Mouse (Mus musculus) large intestine, adult 2 months (tissue): Measurements from ENCODE around the gene Astn2. TPM values are rescaled to one million over a fixed set of nuclear protein-coding genes. Genes with fewer than 3 reads are reported as not detected.

Experiments
- DNase-seq: peaks from one replicate; pipeline ENCODE4 v3.0.0-alpha.2; 2012; ENCODE audit warnings: low read depth, low spot score
- WGBS: fragments of 180-500 bp; shearing (Covaris S2); methylation state at CpG from one replicate; pipeline ENCODE4 v1.1.7; 2018; 5-methylcytosine and 5-hydroxymethylcytosine counted together
- polyA plus RNA-seq: library from polyadenylated mRNA; depleted of rRNA; stranded (reverse); fragments of >200 nt; gene quantifications from 2 replicates; pipeline ENCODE4 v1.2.3, GENCODE M21; 2012

The Astn2 gene
- polyA plus RNA-seq, 1 experiment: 0.55 TPM

DNA sequence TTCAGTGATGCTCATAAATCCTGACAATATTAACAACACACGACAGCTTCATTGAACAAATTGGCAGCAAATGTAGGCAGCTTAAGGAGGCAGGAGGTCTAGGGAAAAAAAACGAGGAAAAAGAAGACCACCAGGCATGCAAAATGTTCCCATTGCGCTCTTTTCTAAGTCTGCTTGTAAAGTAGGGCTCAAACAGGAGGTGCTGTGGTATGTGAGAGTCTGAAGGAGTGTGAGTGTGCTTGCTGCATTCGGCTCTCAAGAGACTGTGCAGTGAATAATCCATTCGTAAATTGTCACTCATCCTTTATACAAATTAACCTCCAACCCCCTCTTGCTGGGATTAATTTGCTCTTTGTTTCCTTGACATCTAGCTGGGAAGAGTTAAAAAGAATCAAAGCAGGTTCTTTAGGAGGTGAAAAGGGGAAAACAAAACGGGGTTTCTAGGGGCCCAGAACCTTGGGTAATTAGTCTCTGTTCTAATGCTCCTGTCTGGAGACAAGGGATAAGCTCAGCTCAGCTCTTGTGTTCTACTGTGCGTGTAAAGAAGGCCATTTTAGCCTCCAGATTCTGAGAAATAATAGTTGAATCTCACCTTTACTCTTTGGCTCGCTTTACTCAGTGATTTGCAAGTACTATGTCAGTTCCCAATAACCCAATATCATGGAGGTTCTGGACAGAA, 89.5 kb downstream of the Astn2 start:
- 35% methylated on average over 8 of the region's 8 CpGs for WGBS
- no peak for DNase-seq

DNA sequence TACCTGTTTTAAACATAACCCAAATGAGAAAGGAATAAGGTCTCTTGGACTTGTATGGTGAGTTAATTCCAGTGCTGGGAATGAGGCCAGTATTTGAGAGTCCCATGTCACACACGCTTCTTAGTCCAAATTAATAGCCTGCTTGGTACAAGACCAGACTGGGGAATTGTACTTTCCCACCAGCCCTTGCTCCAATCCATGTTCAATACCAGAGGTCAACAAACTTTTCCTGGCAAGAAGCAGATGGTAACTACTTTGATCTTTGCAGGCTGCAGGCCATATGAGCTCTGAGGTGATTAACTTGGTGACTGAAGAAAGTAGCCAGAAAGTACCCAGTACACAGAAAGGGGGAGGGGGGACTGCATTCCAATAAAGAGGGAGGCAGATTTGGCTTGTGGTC, 91.7 kb downstream of the Astn2 start:
- 67% methylated on average over 1 of the region's 1 CpGs for WGBS
- no peak for DNase-seq

DNA sequence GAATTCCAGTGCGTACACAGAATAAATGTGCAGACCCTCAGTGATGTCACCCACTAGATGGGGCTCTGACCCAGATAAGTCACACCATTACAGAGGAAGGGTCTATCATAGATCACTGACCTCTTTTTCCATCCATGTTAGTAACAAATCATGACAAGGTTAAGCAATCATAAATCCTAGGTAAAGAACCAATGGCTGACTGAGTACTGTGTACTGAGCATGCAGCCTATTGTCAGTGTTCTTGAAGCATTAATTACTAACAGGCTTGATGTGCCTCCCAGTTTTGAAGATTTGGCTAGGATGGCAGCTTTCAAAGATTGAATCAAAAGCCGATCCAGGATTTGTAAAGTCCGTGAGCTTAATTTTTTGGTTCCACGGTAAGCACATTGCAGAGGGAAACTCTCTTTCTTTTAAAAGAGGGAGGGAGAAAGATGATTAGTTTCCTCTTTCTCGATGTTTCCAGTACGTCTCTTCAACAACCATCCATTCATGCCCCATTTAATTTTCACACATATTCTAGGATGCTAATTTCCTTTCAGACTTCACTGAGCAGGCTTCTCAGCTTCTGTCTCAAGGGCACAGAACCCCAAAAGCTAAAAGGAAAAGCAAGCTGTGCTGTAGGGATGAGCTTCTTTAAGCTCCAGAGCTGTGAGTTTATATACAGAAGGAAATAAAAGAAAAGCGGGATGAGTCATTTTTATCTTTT, 93.9 kb downstream of the Astn2 start:
- no peak for DNase-seq
- 87% methylated on average over 7 of the region's 7 CpGs for WGBS

DNA sequence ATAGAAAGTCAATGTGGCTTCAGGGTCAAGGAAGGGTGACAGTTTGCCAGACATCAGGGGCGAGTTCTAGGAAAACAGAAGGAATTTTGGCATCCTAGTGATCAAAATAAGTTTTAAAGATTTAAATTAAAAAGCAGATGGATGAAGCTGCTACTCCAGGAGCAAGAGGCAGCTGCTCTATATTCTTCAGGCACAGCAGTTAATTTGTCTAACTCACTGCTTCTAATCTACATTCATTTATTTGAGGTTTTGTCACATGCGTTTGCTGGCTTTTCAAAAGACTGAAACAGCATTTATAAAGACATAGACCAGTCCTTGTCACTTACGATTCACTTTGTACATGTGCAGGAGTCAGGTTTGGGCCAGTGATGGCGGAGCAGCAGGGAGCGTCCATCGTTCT, 98.0 kb downstream of the Astn2 start:
- DNase-seq: no peak
- WGBS: 76% methylated on average over 6 of the region's 6 CpGs

DNA sequence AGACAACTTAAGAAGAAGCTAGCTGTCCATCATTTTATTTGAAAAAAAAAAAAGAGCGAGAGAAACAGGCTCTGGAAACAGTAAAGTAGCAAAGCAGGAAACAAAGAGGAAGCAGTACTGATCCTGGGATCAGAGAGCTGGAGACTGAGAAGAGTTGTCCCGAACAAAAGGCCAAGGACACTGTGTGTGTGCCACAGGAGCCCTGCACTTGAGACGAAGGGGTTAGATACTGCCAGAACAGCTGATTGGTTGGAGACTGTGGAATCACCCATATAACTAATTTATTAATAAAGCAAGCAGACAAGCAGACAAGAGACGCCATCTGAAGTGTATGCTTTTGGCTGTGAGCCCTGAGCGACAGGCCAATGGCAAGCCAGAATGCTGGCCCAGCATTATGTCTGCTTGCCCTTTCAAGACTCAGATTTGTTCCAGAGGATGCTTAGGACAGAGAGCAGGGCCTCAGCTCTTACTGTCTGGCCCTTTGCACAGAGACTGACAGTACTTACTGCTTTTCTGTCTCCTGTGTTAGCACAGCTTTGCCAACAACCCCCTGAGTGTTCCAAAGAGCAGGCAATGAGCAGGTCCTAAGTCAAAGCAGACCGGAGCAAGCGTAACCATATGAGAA, 101.6 kb downstream of the Astn2 start:
- DNase-seq: no peak
- 69% methylated on average over 7 of the region's 7 CpGs for WGBS

DNA sequence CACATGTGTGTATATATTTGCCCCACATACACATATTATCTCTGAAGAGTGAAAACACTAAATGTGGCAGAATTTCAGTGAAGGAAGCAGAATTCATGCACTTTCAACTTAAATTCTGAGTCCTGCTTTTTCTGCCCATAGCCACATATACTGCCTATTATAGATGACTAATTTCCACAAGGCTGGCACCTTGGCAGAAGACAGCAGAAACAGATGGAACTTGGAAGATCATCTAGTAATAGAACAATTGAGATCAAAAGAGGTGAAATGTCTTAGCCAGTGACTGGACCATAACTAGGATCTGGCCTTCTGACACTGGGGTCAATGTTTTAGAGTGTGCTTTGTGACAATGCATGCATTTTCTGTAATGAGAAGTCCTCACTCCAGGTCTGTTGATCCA, 119.4 kb downstream of the Astn2 start:
- no peak for DNase-seq

DNA sequence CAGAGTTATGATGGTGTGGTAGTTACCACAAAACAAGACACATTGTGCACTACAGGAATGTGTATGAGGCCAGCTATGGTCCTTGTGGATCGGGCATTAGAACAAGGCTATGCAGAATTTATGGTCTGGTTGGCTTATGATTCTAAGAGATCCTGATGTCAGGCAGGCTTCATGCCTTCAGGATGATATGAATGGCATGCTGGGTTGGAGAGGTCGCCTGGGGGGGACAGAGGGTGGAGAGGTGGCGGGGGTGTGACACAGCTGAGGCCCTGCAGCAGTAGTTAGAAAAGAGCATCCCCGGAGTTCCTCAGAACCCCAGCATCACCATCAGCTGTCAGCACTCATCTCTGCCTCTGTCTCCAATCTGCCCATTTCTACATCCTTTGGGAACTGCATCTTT, 128.3 kb downstream of the Astn2 start:
- no peak for DNase-seq
- WGBS: 72% methylated on average over 4 of the region's 4 CpGs

DNA sequence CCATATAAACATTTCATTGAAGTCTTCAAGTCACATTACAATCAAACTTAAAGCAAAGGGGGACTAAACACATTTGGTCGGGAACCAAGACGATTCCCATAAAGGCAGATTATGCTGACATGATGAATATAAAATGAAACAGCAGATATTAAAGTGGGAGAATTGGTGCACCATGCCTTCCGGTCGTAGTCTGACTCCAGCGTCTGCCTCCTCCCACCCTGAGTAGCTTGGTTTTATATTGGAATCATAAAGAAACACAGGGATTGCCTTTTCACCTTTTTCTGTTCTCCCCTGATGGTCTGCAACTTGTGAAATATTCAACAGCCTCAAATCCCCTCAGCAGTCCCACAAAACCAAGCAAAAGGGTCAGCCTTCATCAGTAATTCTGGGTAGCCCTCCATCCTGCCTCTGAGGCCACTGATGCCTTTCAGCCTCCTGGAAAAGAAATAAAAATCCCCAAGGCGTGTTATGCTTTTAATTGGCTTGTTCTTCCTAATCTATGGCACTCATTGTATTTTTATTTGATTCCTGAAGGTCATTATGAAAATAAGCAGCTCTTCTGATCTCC, 132.8 kb downstream of the Astn2 start:
- WGBS: 74% methylated on average over 6 of the region's 6 CpGs
- DNase-seq: no peak

DNA sequence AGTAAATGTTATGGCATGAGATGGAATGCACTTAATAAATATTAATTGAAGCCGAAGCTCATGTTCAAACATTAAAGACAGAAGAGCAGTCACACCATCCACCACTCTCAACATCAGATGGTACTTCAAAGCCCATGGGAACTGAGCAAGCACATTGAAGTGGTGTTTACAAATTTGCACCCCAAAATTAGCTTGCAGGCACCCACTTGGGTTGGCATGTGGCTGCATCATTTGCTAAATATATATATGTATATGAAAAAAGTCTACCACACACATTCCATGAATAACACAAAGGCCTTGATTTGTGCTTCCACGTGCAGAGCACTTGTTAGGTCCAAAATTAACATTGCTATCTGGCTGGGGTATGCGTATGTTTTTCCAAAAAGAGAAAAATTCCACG, 140.4 kb downstream of the Astn2 start:
- DNase-seq: no peak
- WGBS: 75% methylated on average over 4 of the region's 4 CpGs

DNA sequence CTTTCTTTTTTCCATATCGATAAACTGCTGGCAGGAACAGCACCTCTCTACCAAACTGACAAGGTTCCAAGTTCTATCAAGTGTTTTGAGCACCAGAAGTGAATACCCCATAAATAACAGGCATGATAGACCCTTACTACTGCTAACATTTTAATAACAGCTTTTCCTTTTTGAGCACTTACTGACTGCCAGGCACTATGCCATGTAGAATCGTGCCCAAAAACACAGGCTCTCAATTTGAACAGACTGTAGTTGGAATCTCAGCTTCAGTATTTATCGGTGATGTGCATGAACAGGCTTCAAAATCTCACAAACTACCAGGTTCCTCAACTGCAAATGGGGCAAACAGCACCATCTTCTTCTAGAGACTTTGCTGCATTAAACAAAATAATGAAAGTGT, 143.1 kb downstream of the Astn2 start:
- WGBS: 85% methylated on average over 3 of the region's 3 CpGs

DNA sequence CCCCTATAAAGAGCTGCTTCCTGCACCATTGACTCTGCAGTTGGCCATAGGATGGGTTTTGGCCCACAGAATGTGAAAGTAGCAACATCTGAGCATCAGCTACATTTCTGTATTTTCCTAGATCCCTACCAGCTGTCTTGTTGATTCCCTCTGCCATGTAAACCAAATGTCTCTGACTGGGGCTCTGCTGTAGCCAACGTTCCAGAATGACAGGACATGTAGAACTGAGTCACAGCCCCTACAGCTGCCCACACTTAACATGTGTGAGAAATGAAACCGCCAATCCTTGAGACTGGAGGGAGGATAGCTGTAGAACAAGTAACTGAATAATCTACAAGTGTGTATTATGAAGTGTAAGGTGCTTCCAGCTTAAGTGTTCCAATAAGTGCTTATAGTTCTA, 145.5 kb downstream of the Astn2 start:
- DNase-seq: no peak
- 72% methylated on average over 2 of the region's 2 CpGs for WGBS

More for the DNA sequence above, 143.1 kb downstream of the Astn2 start:
- no peak for DNase-seq

DNA sequence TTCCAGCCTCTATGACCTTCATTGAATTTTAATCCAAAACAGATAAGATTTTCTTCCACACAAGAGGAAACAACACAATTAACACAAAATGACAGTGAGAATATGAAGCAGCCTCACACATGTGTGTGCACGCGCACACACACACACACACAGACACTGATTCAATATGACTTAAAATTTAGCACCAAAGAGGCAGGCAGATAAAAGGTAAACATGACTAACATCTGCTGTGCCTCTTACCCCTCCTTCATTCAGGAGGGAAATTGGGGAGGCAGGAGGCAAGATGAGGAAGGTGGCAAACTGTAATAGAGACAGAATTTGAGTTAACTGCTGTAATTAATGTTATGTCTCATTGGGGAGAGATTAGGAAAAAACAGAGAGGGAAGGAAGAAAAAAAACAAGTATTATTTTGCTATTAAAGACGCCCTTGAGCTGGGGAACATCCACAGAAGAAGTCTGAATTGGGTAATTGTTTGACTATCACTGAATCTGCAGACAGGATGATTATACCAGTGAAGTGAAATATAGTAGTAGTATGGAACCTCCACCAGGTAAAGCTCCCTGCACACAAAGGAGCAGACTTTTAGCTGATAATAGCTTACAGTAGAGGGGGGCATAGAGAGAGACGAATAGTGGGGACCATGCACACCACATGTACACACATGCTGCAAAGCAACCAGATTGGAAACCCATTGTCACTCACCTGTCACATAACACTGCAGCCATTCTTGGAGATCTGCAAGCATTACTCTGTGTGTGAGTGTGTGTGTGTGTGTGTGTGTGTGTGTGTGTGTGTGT, 149.5 kb downstream of the Astn2 start:
- no peak for DNase-seq
- WGBS: 76% methylated on average over 4 of the region's 4 CpGs

DNA sequence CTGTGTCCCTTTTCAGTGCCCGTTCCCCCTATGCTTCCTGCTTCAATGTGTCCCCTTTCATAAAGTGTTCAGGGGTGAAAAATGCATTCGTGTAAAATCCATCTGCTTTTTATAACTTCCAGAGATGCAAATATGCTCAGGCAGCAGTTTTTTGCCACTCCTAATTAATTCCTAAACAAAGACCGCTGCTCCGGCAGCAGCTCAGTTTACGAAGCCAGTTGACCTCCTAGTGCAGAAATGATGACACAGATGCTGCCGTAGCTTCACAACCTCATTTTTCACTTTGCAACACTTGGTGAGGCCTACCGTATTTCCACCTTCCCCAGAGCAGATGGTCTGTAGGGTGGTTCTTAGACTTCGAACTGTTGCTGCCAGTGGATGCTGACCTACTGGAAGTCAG, 155.9 kb downstream of the Astn2 start:
- 73% methylated on average over 8 of the region's 8 CpGs for WGBS
- DNase-seq: no peak

DNA sequence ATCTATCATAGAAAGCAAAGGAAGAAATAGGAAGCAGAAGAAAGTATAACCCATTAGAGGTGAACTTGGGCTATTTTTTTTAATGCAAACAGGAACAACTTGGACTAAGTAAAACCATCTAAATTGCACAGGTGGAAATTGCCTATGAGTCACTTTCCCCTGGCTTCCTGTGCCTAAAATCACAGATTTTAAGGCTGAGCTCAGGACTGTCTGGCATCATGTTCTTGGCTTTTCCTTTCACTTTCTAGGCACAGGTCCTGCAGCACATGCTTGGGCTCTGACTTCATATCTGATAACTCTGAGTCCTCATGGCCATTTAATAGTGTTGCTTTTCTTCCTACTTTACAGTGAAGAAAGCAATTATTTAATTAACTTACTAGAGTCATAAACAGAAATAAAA, 161.7 kb downstream of the Astn2 start:
- no peak for DNase-seq

DNA sequence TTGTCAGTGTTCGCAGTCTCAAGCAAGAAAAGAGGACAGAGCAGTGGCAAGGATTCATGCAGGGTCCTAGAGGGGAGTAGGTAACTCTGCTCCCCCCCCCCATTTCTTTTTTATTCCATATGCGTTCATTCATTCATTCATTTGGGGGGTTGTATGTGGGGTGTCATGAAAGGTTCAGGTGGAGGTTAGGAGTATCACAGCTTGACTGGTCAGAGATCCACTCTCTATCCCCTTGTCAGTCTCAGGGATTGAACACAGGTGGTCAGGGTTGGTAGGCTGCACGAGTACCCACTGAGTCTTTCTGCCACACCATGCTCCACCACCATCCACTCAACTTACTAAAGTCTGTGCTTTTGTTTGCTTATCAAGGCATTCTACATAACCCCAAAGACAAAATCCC, 171.6 kb downstream of the Astn2 start:
- no peak for DNase-seq
- 86% methylated on average over 3 of the region's 3 CpGs for WGBS

DNA sequence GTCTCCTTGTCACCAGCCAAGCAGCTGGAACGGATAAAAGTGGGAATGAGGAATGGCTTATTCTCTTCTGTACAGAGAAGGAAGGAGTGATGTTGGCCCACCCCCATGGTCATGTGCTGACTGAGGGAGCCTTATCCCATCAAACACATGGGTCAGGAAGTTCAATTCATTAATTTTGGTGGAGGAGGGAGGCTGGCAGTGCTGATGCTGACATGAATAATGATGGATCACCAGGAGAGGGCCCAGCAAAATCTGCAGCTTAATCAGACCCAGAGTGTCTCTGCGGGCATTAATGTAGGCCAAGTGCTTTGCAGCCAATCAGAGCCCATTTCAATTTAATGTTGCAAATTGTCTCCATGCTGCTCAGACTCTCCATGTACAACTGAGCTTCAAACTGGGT, 172.1 kb downstream of the Astn2 start:
- no peak for DNase-seq
- 85% methylated on average over 2 of the region's 2 CpGs for WGBS

DNA sequence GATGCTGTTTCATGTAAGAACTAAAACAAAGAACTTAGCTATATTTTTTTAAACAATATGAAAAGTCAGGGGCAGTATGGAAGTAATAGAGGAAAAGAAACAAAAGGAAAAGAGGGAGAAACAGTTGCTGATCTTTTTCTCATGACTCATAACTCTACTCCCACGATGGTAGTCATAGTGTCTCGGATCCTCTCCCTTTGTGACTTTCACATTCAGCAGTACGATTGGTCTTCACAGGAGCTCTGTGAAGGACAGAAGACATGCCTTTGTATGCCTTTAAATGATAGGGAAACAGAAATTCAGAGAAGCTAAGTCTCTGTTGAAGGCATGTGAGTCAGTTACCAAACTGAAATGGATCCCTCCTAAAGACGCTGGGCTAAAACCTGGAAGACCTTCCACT, 173.7 kb downstream of the Astn2 start:
- DNase-seq: no peak
- 81% methylated on average over 4 of the region's 4 CpGs for WGBS

DNA sequence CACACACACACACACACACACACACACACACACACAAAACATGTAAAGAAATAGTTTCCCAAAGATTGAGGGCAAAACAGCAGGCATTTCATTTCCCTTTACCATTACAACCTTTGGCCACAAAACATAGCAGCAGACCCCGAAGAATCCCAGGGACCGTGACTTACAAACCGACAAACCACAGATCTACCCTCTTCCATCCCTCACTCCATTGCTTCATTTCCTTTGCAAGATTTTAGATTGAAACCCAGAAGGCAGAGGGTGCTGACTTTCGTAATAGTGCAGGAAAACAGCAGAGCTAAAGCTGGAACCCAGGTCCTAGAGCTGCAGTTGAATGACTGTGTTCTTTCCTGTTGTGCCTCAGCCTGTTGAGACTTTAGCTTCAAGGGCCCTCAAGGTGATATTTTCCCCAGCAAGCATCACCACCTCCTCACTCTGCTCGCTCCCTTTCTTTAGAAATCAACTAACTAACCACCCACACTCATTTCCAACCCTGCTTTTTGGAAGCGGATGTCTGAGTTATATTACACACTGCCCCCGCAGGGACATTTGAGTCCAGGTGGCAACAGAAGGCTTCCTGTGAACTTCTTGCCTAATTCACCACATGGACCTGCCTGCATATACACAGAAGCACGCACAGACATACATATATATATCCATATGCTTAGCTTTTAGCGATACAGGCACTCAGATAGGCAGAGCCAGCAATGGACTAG, 181.7 kb downstream of the Astn2 start:
- 78% methylated on average over 9 of the region's 9 CpGs for WGBS
- DNase-seq: no peak

DNA sequence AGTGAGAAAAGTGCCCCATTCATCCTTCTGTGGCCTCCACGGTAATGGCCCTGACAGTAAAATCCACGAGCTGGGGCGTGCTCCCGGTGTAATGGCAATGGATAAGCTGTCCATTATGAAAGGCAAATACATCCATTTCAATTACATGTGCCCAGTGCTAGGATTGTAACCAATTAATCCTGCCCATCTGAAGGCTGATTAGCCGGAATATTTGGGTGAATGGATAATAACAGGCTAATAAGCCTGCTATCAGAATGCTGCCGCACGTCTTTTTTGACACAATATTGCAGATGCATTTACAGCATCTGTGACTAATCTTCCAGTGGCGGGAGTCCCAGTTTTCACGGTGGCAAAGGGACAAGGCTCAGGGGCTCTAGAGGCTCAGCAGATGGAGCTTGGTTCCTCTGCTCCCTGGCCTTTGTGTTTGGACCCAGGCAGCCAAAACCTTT, 189.2 kb downstream of the Astn2 start:
- no peak for DNase-seq
- WGBS: 76% methylated on average over 9 of the region's 9 CpGs
